Mouse (Mus musculus) heart, embryonic 10.5 days (tissue): ENCODE results near the gene Elf4. TPM values are rescaled to one million over a fixed set of nuclear protein-coding genes. Genes with fewer than 3 reads are reported as not detected.
A peak's percentile ranks its signal among the peaks of the same experiment; 100 is the strongest.
"Not testable (repeated sequence)": the region's sequence is repeated elsewhere in the genome, so short reads cannot be mapped to it uniquely, and the experiment has no call there.

Experiments
- DNase-seq: peaks from one replicate; pipeline ENCODE4 v3.0.0-alpha.2; 2017; ENCODE audit warnings: low spot score
- H3K27ac ChIP-seq: fragments of 300-500 bp; sonication (generic); 2 replicates; pipeline ENCODE4 v1.5.1; 2016; ENCODE audit warnings: mild to moderate bottlenecking
- H3K27me3 ChIP-seq: fragments of 300-500 bp; sonication (generic); 2 replicates; pipeline ENCODE4 v1.6.1; 2016; ENCODE audit warnings: mild to moderate bottlenecking; ENCODE audit not compliant: poor library complexity, insufficient read depth, severe bottlenecking
- H3K36me3 ChIP-seq: fragments of 300-500 bp; sonication (generic); 2 replicates; pipeline ENCODE4 v1.6.1; 2016; ENCODE audit warnings: mild to moderate bottlenecking, moderate library complexity
- H3K4me1 ChIP-seq: fragments of 300-500 bp; sonication (generic); 2 replicates; pipeline ENCODE4 v1.6.1; 2016; ENCODE audit warnings: mild to moderate bottlenecking
- H3K4me3 ChIP-seq: fragments of 300-500 bp; sonication (generic); 2 replicates; pipeline ENCODE4 v1.5.1; 2016; ENCODE audit warnings: mild to moderate bottlenecking, moderate library complexity
- H3K9me3 ChIP-seq: fragments of 300-500 bp; sonication (generic); 2 replicates; pipeline ENCODE4 v1.6.1; 2016; ENCODE audit warnings: mild to moderate bottlenecking, moderate library complexity
- WGBS: fragments of 180-500 bp; shearing (Covaris S2); methylation state at CpG from one replicate; pipeline ENCODE4 v1.1.7; 2016; 5-methylcytosine and 5-hydroxymethylcytosine counted together
- polyA plus RNA-seq: library from polyadenylated mRNA; unstranded; fragments of >200 nt; fragmentation: Nextera tagmentation; extraction: Ambion mirVana; gene quantifications from 2 replicates; pipeline ENCODE4 v1.2.1, GENCODE M21; 2016

Elf4 gene
- polyA plus RNA-seq, 1 experiment from 2014 or later, result 9.9 TPM

- H3K4me3 ChIP-seq, result peak overlapping the region; percentile 68
- peaks cover 33% of the 10 kb centered on the region for H3K4me1 ChIP-seq
- DNase-seq, result peak; percentile 77
- no peaks in the 10 kb centered on the region for H3K9me3 ChIP-seq
- H3K36me3 ChIP-seq, result no peaks in the 10 kb centered on the region
- peaks cover 36% of the 10 kb centered on the region for H3K27me3 ChIP-seq
- peak overlapping the region; percentile 89 for H3K27ac ChIP-seq
- WGBS, result 40% methylated on average over 21 of the region's 21 CpGs
These were observed 8.4 kb downstream of the Elf4 start for GRCm38 (mm10) chrX:48454495-48454878.

- Histone ChIP-seq H3K9me3 (no peaks in the 10 kb centered on the region), H3K4me1 (peaks cover 36% of the 10 kb centered on the region), H3K4me3 (peak overlapping the region; percentile 68), H3K36me3 (no peaks in the 10 kb centered on the region), H3K27ac (peak overlapping the region; percentile 89), H3K27me3 (peaks cover 36% of the 10 kb centered on the region)
- WGBS, result 15% methylated on average over 78 of the region's 91 CpGs
- peak; percentile 88 for DNase-seq
These were observed 9.0 kb downstream of the Elf4 start for GRCm38 (mm10) chrX:48453736-48454494.

GRCm38 (mm10) chrX:48452931-48453673 lies 9.8 kb downstream of the Elf4 start:
- peak overlapping the region; percentile 89 for H3K27ac ChIP-seq
- no peak for DNase-seq
- H3K36me3 ChIP-seq, result no peaks in the 10 kb centered on the region
- peaks cover 36% of the 10 kb centered on the region for H3K4me1 ChIP-seq
- peaks cover 36% of the 10 kb centered on the region for H3K27me3 ChIP-seq
- H3K4me3 ChIP-seq, result peak overlapping the region; percentile 68
- H3K9me3 ChIP-seq, result no peaks in the 10 kb centered on the region
- WGBS, result 16% methylated on average over 59 of the region's 71 CpGs

GRCm38 (mm10) chrX:48452231-48452890 lies 10.6 kb downstream of the Elf4 start:
- 25% methylated on average over 9 of the region's 9 CpGs for WGBS
- Histone ChIP-seq H3K9me3 (no peaks in the 10 kb centered on the region), H3K27me3 (peaks cover 36% of the 10 kb centered on the region), H3K4me3 (peak overlapping the region; percentile 68), H3K27ac (peak overlapping the region; percentile 89), H3K4me1 (peaks cover 36% of the 10 kb centered on the region), H3K36me3 (no peaks in the 10 kb centered on the region)
- DNase-seq, result no peak

DNA sequence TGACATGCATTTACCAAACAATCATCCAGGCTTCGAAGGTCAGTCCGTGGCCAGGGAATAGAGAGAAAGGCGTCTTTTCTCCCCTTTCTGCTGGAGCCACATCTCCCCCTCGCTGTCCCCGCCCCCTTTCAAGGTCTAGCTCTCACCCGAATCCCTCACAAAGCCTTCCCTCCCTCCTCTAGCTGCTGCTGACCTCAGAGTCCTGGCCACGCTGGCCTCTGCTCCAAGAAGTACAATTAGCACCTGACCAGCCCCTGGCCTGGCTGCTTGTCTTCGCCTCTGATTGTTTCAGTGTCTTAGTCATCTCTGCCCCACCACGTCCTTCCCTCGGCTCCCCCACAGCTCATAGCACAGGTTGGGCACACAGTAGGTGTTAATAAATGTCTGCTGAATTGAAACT lies 13.3 kb downstream of the Elf4 start:
- H3K9me3 ChIP-seq, result no peaks in the 10 kb centered on the region
- 28% methylated on average over 10 of the region's 10 CpGs for WGBS
- DNase-seq, result no peak
- peaks cover 29% of the 10 kb centered on the region for H3K27me3 ChIP-seq
- H3K27ac ChIP-seq, result peak overlapping the region; percentile 44; the same call in 1 of the 2 replicates
- H3K36me3 ChIP-seq, result no peaks in the 10 kb centered on the region
- H3K4me1 ChIP-seq, result peaks cover 31% of the 10 kb centered on the region
- 0 out of 2 replicates have a peak overlapping the region, but pooled peaks have one; percentile 5 for H3K4me3 ChIP-seq

GRCm38 (mm10) chrX:48444677-48445076 lies 18.3 kb downstream of the Elf4 start:
- H3K4me1 ChIP-seq, result peaks cover 6% of the 10 kb centered on the region
- no peaks in the 10 kb centered on the region for H3K27me3 ChIP-seq
- no peaks in the 10 kb centered on the region for H3K9me3 ChIP-seq
- no peaks in the 10 kb centered on the region for H3K36me3 ChIP-seq
- no peak for DNase-seq
- H3K27ac ChIP-seq, result no peak overlapping the region
- no peak overlapping the region for H3K4me3 ChIP-seq
- 76% methylated on average over 4 of the region's 4 CpGs for WGBS

DNA sequence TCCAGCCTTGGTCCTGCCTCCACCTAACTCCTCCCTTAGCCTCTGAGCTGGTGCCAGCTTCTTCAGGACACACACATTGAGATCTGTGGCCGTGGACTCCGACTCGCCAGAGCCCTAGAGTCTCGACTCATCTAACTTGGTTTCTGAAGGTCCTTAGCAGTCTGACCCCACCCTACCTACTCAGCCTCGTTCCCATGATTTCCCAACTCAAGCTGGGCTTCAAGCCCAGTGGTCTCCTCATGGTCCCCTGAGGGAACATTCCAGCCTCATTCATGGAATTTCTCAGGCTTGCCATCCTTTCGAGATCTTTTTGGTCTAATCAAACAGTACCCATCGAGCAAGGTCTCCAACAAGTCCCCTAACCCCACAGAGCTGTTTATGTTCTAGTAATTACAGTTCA lies 21.0 kb downstream of the Elf4 start:
- no peak for DNase-seq
- Histone ChIP-seq H3K27ac (no peak overlapping the region), H3K4me3 (no peak overlapping the region), H3K9me3 (no peaks in the 10 kb centered on the region), H3K4me1 (peaks cover 8% of the 10 kb centered on the region), H3K27me3 (no peaks in the 10 kb centered on the region), H3K36me3 (no peaks in the 10 kb centered on the region)
- WGBS, result 76% methylated on average over 7 of the region's 7 CpGs

GRCm38 (mm10) chrX:48441548-48441947 lies 21.4 kb downstream of the Elf4 start:
- H3K4me1 ChIP-seq, result peaks cover 8% of the 10 kb centered on the region
- H3K27ac ChIP-seq, result no peak overlapping the region
- no peaks in the 10 kb centered on the region for H3K9me3 ChIP-seq
- 84% methylated on average over 6 of the region's 6 CpGs for WGBS
- DNase-seq, result no peak
- H3K36me3 ChIP-seq, result no peaks in the 10 kb centered on the region
- H3K4me3 ChIP-seq, result no peak overlapping the region
- no peaks in the 10 kb centered on the region for H3K27me3 ChIP-seq

- no peak for DNase-seq
- Histone ChIP-seq H3K4me3 (no peak overlapping the region), H3K4me1 (peaks cover 8% of the 10 kb centered on the region), H3K36me3 (no peaks in the 10 kb centered on the region), H3K27me3 (no peaks in the 10 kb centered on the region), H3K9me3 (no peaks in the 10 kb centered on the region), H3K27ac (peak overlapping the region; percentile 56; the same call in 1 of the 2 replicates)
- 51% methylated on average over 4 of the region's 4 CpGs for WGBS
These were observed 23.9 kb downstream of the Elf4 start for GRCm38 (mm10) chrX:48439036-48439435.

- not testable (repeated sequence) for H3K9me3 ChIP-seq, H3K36me3 ChIP-seq, H3K27ac ChIP-seq, DNase-seq, H3K4me3 ChIP-seq, H3K27me3 ChIP-seq
- H3K4me1 ChIP-seq, result peaks cover 24% of the 10 kb centered on the region
- WGBS, result 80% methylated on average over 6 of the region's 7 CpGs
These were observed 26.9 kb downstream of the Elf4 start for GRCm38 (mm10) chrX:48436082-48436481.

- no peak for DNase-seq
- peaks cover 24% of the 10 kb centered on the region for H3K4me1 ChIP-seq
These were observed 27.4 kb downstream of the Elf4 start for GRCm38 (mm10) chrX:48435477-48435900.

GRCm38 (mm10) chrX:48434251-48434650 lies 28.7 kb downstream of the Elf4 start:
- no peaks in the 10 kb centered on the region; the same call in 1 of the 2 replicates for H3K27me3 ChIP-seq
- H3K4me3 ChIP-seq, result no peak overlapping the region
- WGBS, result 91% methylated on average over 1 of the region's 1 CpGs
- H3K36me3 ChIP-seq, result no peaks in the 10 kb centered on the region
- DNase-seq, result no peak
- no peaks in the 10 kb centered on the region for H3K9me3 ChIP-seq
- H3K27ac ChIP-seq, result no peak overlapping the region
- H3K4me1 ChIP-seq, result peaks cover 29% of the 10 kb centered on the region

More at GRCm38 (mm10) chrX:48435477-48435900, 27.4 kb downstream of the Elf4 start:
- H3K27ac ChIP-seq, result no peak overlapping the region
- no peaks in the 10 kb centered on the region for H3K27me3 ChIP-seq
- no peaks in the 10 kb centered on the region for H3K9me3 ChIP-seq
- H3K36me3 ChIP-seq, result no peaks in the 10 kb centered on the region
- whole genome bisulfite sequencing, result 78% methylated on average over 9 of the region's 9 CpGs
- H3K4me3 ChIP-seq, result no peak overlapping the region

GRCm38 (mm10) chrX:48433527-48433899 lies 29.4 kb downstream of the Elf4 start:
- no peaks in the 10 kb centered on the region; the same call in 1 of the 2 replicates for H3K27me3 ChIP-seq
- DNase-seq, result no peak
- WGBS, result 33% methylated on average over 6 of the region's 6 CpGs
- H3K36me3 ChIP-seq, result no peaks in the 10 kb centered on the region
- H3K9me3 ChIP-seq, result no peaks in the 10 kb centered on the region
- no peak overlapping the region for H3K27ac ChIP-seq
- H3K4me1 ChIP-seq, result peaks cover 22% of the 10 kb centered on the region
- no peak overlapping the region for H3K4me3 ChIP-seq
